Mouse (Mus musculus) small intestine, adult 2 months (tissue): ENCODE data around the gene Fbrs.

Experiments
- CTCF ChIP-seq: fragments of 200-500 bp; IDR thresholded peaks from 2 replicates; pipeline ENCODE4 v1.5.1; 2012; ENCODE audit warnings: low read depth, mild to moderate bottlenecking, control low read depth, inconsistent platforms, low read length, moderate library complexity, mixed read lengths; ENCODE audit not compliant: insufficient replicate concordance, insufficient read length; ENCODE audit errors: extremely low read depth
- POLR2A ChIP-seq: fragments of 200-500 bp; IDR thresholded peaks from 2 replicates; pipeline ENCODE4 v1.6.1; 2012; ENCODE audit warnings: low read depth, mild to moderate bottlenecking, control low read depth, inconsistent platforms, low read length, moderate library complexity

GRCm38 (mm10) chr7:127453056-127453455 lies 25.9 kb upstream of the Fbrs start:
- TF ChIP-seq CTCF: no peak
- no peak for TF ChIP-seq POLR2A
